Mouse (Mus musculus): ENCODE results near the gene Pitpnc1. TPM values are rescaled to one million over a fixed set of nuclear protein-coding genes. Genes with fewer than 3 reads are reported as not detected.

Gene Pitpnc1
- total and polyA plus RNA-seq, 2 experiments: 3.5 to 9.4 TPM

DNA sequence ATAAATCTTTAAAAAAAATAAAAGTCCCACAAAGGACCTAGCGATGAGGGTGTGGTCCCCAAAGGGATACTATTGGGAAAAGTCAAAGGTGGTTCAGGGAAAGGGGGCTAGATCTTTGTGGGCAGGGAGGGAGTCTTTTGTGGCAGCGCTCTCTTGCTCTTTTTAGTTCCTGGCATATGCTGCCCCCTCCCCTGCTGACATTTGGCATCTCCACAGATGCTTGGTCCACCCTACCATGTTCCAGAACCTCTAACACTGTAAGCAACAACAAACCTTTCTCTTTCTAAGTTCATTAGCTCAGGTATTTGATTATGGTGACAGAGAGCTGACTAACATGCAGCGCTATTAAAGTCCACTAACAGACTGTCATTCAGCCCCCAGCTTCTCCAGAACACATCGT lies 145.3 kb downstream of the Pitpnc1 start:
- H3K4me1 ChIP-seq (ENCODE audit: control insufficient read depth, insufficient read depth, low read length): no peaks in the 10 kb centered on the region
- TF ChIP-seq CTCF (IDR thresholded peaks at IDR 0.05; ENCODE audit: low read depth, low read length) (no peak), POLR2A (IDR thresholded peaks at IDR 0.05; ENCODE audit: extremely low read depth, insufficient read depth, low read length) (no peak)
- no peak for DNase-seq (ENCODE audit: extremely low read depth, low read depth, low spot score)
- H3K36me3 ChIP-seq (ENCODE audit: control insufficient read depth, insufficient read depth, low read length): no peaks in the 10 kb centered on the region
- no peak overlapping the region for H3K4me3 ChIP-seq (ENCODE audit: insufficient read depth, low read depth, low read length)
- no peak overlapping the region for H3K27ac ChIP-seq (replicated peaks; ENCODE audit: insufficient read depth, low read depth, low read length)
- H3K79me2 ChIP-seq (ENCODE audit: control insufficient read depth, insufficient read depth, low read length): peaks cover 4% of the 10 kb centered on the region; the same call in 1 of the 2 replicates
- H3K27me3 ChIP-seq (ENCODE audit: control insufficient read depth, insufficient read depth, low read length): no peaks in the 10 kb centered on the region
- H3K9ac ChIP-seq (ENCODE audit: low read depth, low read length): no peak overlapping the region
- WGBS: 99% methylated on average over 4 of the region's 4 CpGs

DNA sequence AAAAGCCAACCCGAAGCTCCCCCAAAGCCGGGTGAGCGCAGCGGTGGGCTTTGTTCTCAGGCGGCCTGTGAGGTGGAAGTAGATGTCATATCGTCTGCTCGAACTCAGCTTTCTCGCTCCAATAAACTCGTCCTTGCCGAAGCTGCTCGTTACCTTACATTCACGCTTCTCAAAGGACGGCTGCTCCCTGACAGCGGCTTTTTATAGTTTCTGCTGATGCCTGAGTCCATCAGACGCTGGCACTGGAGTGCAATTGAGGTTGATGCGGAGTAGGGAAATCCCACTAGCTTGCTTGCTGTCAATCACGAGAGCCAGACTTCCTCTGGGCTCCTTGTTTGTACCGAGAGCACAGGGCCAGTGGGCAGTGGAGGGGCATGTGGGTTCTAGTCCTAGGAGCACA lies 147.3 kb downstream of the Pitpnc1 start:
- no peaks in the 10 kb centered on the region for H3K36me3 ChIP-seq (ENCODE audit: control insufficient read depth, insufficient read depth, low read length)
- DNase-seq (ENCODE audit: extremely low read depth, low read depth, low spot score): no peak
- no peak overlapping the region for H3K4me3 ChIP-seq (ENCODE audit: insufficient read depth, low read depth, low read length)
- peaks cover 4% of the 10 kb centered on the region; the same call in 1 of the 2 replicates for H3K79me2 ChIP-seq (ENCODE audit: control insufficient read depth, insufficient read depth, low read length)
- WGBS: 92% methylated on average over 18 of the region's 18 CpGs
- no peak overlapping the region for H3K9ac ChIP-seq (ENCODE audit: low read depth, low read length)
- no peaks in the 10 kb centered on the region for H3K27me3 ChIP-seq (ENCODE audit: control insufficient read depth, insufficient read depth, low read length)
- TF ChIP-seq POLR2A (IDR thresholded peaks at IDR 0.05; ENCODE audit: extremely low read depth, insufficient read depth, low read length): no peak
- no peak for TF ChIP-seq CTCF (IDR thresholded peaks at IDR 0.05; ENCODE audit: low read depth, low read length)
- H3K4me1 ChIP-seq (ENCODE audit: control insufficient read depth, insufficient read depth, low read length): peaks cover 7% of the 10 kb centered on the region
- H3K27ac ChIP-seq (replicated peaks; ENCODE audit: insufficient read depth, low read depth, low read length): no peak overlapping the region

DNA sequence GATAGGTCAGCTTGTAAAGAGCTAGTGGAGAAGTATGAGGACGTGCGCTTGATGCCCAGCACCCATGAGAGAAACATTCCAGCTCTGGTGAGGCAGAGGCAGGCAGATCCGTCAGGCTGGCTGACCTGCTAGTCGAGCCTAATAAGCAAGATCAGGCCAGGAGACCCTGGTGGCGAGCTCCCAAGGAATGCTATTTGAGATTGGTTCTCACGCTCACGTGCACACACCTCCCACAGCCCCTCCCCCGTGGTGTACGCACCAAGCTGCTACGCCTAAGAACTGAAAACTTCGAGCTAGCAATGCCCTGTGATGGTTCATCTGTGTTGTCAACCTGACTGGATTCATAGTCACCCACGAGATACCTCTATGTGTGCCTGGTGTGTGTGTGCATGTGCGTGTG lies 148.3 kb downstream of the Pitpnc1 start:
- no peak overlapping the region for H3K9ac ChIP-seq (ENCODE audit: low read depth, low read length)
- H3K27me3 ChIP-seq (ENCODE audit: control insufficient read depth, insufficient read depth, low read length): no peaks in the 10 kb centered on the region
- no peaks in the 10 kb centered on the region for H3K36me3 ChIP-seq (ENCODE audit: control insufficient read depth, insufficient read depth, low read length)
- H3K4me1 ChIP-seq (ENCODE audit: control insufficient read depth, insufficient read depth, low read length): peaks cover 15% of the 10 kb centered on the region
- 98% methylated on average over 13 of the region's 13 CpGs for WGBS
- H3K79me2 ChIP-seq (ENCODE audit: control insufficient read depth, insufficient read depth, low read length): peaks cover 4% of the 10 kb centered on the region; the same call in 1 of the 2 replicates
- H3K27ac ChIP-seq (replicated peaks; ENCODE audit: insufficient read depth, low read depth, low read length): no peak overlapping the region
- TF ChIP-seq CTCF (IDR thresholded peaks at IDR 0.05; ENCODE audit: low read depth, low read length) (no peak), POLR2A (IDR thresholded peaks at IDR 0.05; ENCODE audit: extremely low read depth, insufficient read depth, low read length) (no peak)
- H3K4me3 ChIP-seq (ENCODE audit: insufficient read depth, low read depth, low read length): no peak overlapping the region
- DNase-seq (ENCODE audit: extremely low read depth, low read depth, low spot score): no peak

DNA sequence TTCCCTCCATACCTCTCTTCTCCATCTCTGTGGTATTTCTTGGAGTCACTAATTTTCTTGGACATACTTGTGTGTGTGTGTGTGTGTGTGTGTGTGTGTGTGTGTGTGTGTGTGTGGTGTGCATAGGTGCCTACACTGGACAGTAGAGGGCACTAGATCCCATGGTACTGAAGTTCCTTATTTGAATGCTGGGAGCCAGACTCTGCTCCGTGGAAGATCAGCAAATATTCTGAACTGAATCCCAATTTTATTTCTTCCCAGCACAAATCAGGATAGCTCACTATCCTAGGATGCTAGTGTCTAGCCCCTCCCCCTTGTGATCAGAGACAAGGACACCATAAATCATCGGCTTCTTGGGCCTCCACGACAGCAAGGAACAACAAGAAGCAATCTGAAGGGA lies 148.7 kb downstream of the Pitpnc1 start:
- 94% methylated on average over 3 of the region's 3 CpGs for WGBS
- Histone ChIP-seq H3K9ac (ENCODE audit: low read depth, low read length) (no peak overlapping the region), H3K4me3 (ENCODE audit: insufficient read depth, low read depth, low read length) (no peak overlapping the region), H3K4me1 (ENCODE audit: control insufficient read depth, insufficient read depth, low read length) (peaks cover 16% of the 10 kb centered on the region), H3K79me2 (ENCODE audit: control insufficient read depth, insufficient read depth, low read length) (peaks cover 4% of the 10 kb centered on the region; the same call in 1 of the 2 replicates), H3K27me3 (ENCODE audit: control insufficient read depth, insufficient read depth, low read length) (no peaks in the 10 kb centered on the region), H3K27ac (replicated peaks; ENCODE audit: insufficient read depth, low read depth, low read length) (no peak overlapping the region), H3K36me3 (ENCODE audit: control insufficient read depth, insufficient read depth, low read length) (no peaks in the 10 kb centered on the region)
- DNase-seq (ENCODE audit: extremely low read depth, low read depth, low spot score): no peak
- TF ChIP-seq CTCF (IDR thresholded peaks at IDR 0.05; ENCODE audit: low read depth, low read length): no peak
- no peak for TF ChIP-seq POLR2A (IDR thresholded peaks at IDR 0.05; ENCODE audit: extremely low read depth, insufficient read depth, low read length)

DNA sequence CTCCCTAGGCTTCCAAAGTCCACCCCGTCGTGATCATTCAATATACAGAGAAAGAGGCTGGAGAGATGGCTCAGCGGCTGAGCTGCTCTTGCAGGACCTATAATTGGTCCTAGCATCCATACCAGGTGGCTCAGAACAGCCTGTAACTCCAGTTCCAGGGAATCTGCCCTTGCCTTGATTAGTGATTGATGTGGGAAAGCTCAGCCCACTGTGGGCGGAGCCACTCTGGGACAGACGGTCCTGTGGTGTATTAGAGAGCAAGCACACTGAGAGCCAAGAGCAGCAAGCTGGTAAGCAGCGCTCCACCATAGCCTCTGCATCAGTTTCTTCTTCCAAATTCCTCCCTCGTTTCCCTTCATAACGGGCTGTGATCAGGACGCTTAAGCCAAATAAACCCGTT lies 150.6 kb downstream of the Pitpnc1 start:
- DNase-seq (ENCODE audit: extremely low read depth, low read depth, low spot score): peak; percentile 58
- Histone ChIP-seq H3K9ac (ENCODE audit: low read depth, low read length) (no peak overlapping the region), H3K27me3 (ENCODE audit: control insufficient read depth, insufficient read depth, low read length) (no peaks in the 10 kb centered on the region), H3K4me3 (ENCODE audit: insufficient read depth, low read depth, low read length) (no peak overlapping the region), H3K36me3 (ENCODE audit: control insufficient read depth, insufficient read depth, low read length) (peaks cover 3% of the 10 kb centered on the region), H3K4me1 (ENCODE audit: control insufficient read depth, insufficient read depth, low read length) (peaks cover 17% of the 10 kb centered on the region), H3K27ac (replicated peaks; ENCODE audit: insufficient read depth, low read depth, low read length) (no peak overlapping the region), H3K79me2 (ENCODE audit: control insufficient read depth, insufficient read depth, low read length) (peaks cover 4% of the 10 kb centered on the region; the same call in 1 of the 2 replicates)
- TF ChIP-seq CTCF (IDR thresholded peaks at IDR 0.05; ENCODE audit: low read depth, low read length): no peak
- no peak for TF ChIP-seq POLR2A (IDR thresholded peaks at IDR 0.05; ENCODE audit: extremely low read depth, insufficient read depth, low read length)
- 67% methylated on average over 10 of the region's 10 CpGs for WGBS

DNA sequence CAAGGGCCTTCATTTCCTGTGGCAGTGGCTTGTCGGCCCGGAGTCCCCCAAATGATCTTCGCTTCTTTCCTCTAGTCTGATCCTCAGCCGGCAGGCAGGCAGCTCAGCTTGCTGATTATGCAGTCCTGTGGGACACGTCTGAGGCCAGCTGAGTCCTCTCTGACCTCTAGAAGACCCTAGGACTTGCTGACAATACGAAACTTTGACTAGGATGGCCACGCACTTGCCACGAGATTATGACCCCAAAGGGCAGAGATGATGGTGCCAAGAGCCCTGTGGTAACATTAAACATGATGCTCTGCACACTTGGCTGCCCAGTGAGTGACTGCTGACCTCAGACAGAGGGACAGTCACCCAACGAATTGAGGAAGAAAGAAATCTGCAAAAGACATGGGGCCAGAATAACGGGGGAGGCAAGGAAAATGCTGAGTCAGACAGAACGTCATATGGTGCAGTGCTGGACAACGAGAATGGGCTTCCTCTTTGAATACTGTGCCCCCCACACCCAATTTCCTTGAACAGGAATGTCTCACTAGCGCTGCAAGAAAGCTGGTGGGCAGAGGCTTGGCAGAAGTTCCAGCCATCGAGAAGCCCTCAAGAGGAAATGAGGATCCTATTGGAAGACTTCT lies 152.7 kb downstream of the Pitpnc1 start:
- DNase-seq (ENCODE audit: extremely low read depth, low read depth, low spot score): peak; percentile 93
- TF ChIP-seq POLR2A (IDR thresholded peaks at IDR 0.05; ENCODE audit: extremely low read depth, insufficient read depth, low read length): no peak
- TF ChIP-seq CTCF (IDR thresholded peaks at IDR 0.05; ENCODE audit: low read depth, low read length): no peak
- Histone ChIP-seq H3K9ac (ENCODE audit: low read depth, low read length) (peak overlapping the region; percentile 7; the same call in 1 of the 2 replicates), H3K36me3 (ENCODE audit: control insufficient read depth, insufficient read depth, low read length) (peaks cover 5% of the 10 kb centered on the region), H3K4me3 (ENCODE audit: insufficient read depth, low read depth, low read length) (no peak overlapping the region), H3K4me1 (ENCODE audit: control insufficient read depth, insufficient read depth, low read length) (peaks cover 17% of the 10 kb centered on the region), H3K27ac (replicated peaks; ENCODE audit: insufficient read depth, low read depth, low read length) (peak overlapping the region; percentile 48), H3K27me3 (ENCODE audit: control insufficient read depth, insufficient read depth, low read length) (no peaks in the 10 kb centered on the region), H3K79me2 (ENCODE audit: control insufficient read depth, insufficient read depth, low read length) (0 out of 2 replicates have a peak, but pooled peaks cover 4% of the 10 kb centered on the region)
- 18% methylated on average over 14 of the region's 14 CpGs for WGBS
